ENCODE assay signal across 9 mouse cellular contexts in the genomic region with DNA sequence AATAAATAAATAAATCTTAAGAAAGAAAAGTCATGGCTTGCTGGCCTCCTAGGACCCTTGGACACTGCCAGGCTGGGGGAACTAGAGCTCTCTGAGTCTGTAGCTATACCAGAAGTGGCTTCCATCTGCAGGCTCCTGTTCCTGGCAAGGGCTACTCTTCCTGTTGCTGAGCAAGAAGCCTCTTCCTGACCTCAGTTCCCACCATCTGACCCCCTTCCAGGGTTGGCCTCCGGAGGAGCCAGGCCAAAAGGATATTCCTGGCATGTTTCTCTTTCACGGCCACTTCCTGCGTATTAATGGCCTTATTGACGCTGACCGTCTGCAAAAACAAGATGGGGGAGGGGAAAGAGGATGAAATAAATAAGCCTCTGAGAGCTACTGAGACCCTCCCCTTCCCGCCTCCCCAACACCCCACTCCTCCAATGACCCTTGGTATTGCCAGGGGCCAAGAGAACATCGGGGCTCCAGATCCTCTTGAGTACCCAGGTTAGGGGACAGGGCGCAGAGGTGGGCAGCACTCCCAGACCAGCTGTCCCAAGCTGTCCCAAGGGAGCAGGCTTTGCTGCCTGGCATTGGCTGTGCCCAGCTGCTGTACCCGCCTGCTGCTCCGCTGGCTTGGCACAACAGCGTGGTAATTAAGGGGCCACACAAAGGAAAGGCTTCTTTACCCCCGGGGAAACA.
DNase-seq lines count a peak whose midpoint lies in the region; ATAC-seq and TF ChIP-seq lines count a peak whose summit lies in the region.
"Had no signal": no experiment of that assay in that cellular context is flagged by ENCODE, and none has a peak within 500 bp of the region (broad histone marks: within the 10 kb centered on the region; RNA-seq: fewer than 3 reads in every experiment).

No protein-coding gene starts in this region.

- TF ChIP-seq EP300 in liver, embryonic 14.5 days (IDR thresholded peaks at IDR 0.05; ENCODE audit: low read depth): no peak

- no peak overlapping the region for H3K4me2 ChIP-seq in liver, embryonic 12.5 days
- H3K4me2 ChIP-seq in embryonic facial prominence, embryonic 12.5 days (replicated peaks): no peak overlapping the region
- H3K4me2 ChIP-seq in kidney, postnatal 0 days (ENCODE audit: low read length): peak overlapping the region; percentile 4; the same call in 1 of the 2 replicates
- no peak overlapping the region for H3K4me2 ChIP-seq in liver, embryonic 14.5 days (ENCODE audit: low read depth)

- ATAC-seq in liver, embryonic 12.5 days: no peak
- ATAC-seq in embryonic facial prominence, embryonic 12.5 days (ENCODE audit: insufficient number of reproducible peaks, insufficient read depth, low FRiP score, low TSS enrichment): no peak
- 0 out of 2 replicates have a peak, but pooled peaks have one; percentile 29 for ATAC-seq in kidney, postnatal 0 days (replicated peaks; ENCODE audit: low FRiP score, low read depth)
- ATAC-seq in liver, embryonic 14.5 days (ENCODE audit: insufficient read depth): peak; percentile 21; the same call in 1 of the 2 replicates

- no peaks in the 10 kb centered on the region for H3K27me3 ChIP-seq in liver, embryonic 12.5 days (replicated peaks)
- H3K27me3 ChIP-seq in embryonic facial prominence, embryonic 12.5 days: no peaks in the 10 kb centered on the region
- H3K27me3 ChIP-seq in kidney, postnatal 0 days (ENCODE audit: insufficient read depth, low read length): no peaks in the 10 kb centered on the region
- no peaks in the 10 kb centered on the region for H3K27me3 ChIP-seq in liver, embryonic 14.5 days (ENCODE audit: control insufficient read depth, insufficient read depth, low read length)
- H3K27me3 ChIP-seq in thymus, adult 2 months (ENCODE audit: control insufficient read depth, insufficient read depth, low read length): no peaks in the 10 kb centered on the region
- H3K27me3 ChIP-seq: CH12.LX had no signal

- H3K9ac ChIP-seq in liver, embryonic 12.5 days: no peak overlapping the region
- H3K9ac ChIP-seq in embryonic facial prominence, embryonic 12.5 days: no peak overlapping the region
- no peak overlapping the region for H3K9ac ChIP-seq in kidney, postnatal 0 days (ENCODE audit: low read depth, low read length)
- H3K9ac ChIP-seq in liver, embryonic 14.5 days (replicated peaks): no peak overlapping the region

- TF ChIP-seq POLR2A in thymus, adult 2 months (IDR thresholded peaks at IDR 0.05; ENCODE audit: control insufficient read depth, extremely low read depth, insufficient read depth, low read length, poor library complexity): no peak

- 0 out of 2 replicates have a peak, but pooled peaks cover 6% of the 10 kb centered on the region for H3K4me1 ChIP-seq in liver, embryonic 12.5 days
- H3K4me1 ChIP-seq in embryonic facial prominence, embryonic 12.5 days: no peaks in the 10 kb centered on the region; the same call in 1 of the 2 replicates
- peaks cover 4% of the 10 kb centered on the region; the same call in 1 of the 2 replicates for H3K4me1 ChIP-seq in kidney, postnatal 0 days (replicated peaks; ENCODE audit: insufficient read depth, low read length)
- H3K4me1 ChIP-seq in liver, embryonic 14.5 days (replicated peaks; ENCODE audit: control insufficient read depth in 2 of 2, insufficient read depth in 2 of 2, low read length in 1 of 2): 0 out of 4 replicates have a peak, but pooled peaks cover 0 to 1% of the 10 kb centered on the region in 2 experiments
- H3K4me1 ChIP-seq in thymus, adult 2 months (replicated peaks; ENCODE audit: control insufficient read depth, insufficient read depth, low read length): no peaks in the 10 kb centered on the region

- TF ChIP-seq CTCF in kidney, postnatal 0 days (IDR thresholded peaks at IDR 0.05; ENCODE audit: low read depth): no peak
- TF ChIP-seq CTCF in liver, embryonic 14.5 days (IDR thresholded peaks at IDR 0.05; ENCODE audit: low read depth): no peak
- no peak for TF ChIP-seq CTCF in thymus, adult 2 months (IDR thresholded peaks at IDR 0.05; ENCODE audit: borderline replicate concordance, control insufficient read depth, extremely low read depth, insufficient read depth, low read length, poor library complexity)

- WGBS in liver, embryonic 12.5 days (ENCODE audit: insufficient replicate concordance): 73% methylated on average over 12 of the region's 12 CpGs
- 57% methylated on average over 12 of the region's 12 CpGs for WGBS in embryonic facial prominence, embryonic 12.5 days
- 54% methylated on average over 12 of the region's 12 CpGs for WGBS in kidney, postnatal 0 days
- 57% methylated on average over 12 of the region's 12 CpGs for WGBS in liver, embryonic 14.5 days (ENCODE audit: insufficient replicate concordance)
- WGBS in thymus, adult 2 months: 75% methylated on average over 12 of the region's 12 CpGs

- H3K36me3 ChIP-seq in liver, embryonic 12.5 days: peaks cover 3% of the 10 kb centered on the region; the same call in 1 of the 2 replicates
- H3K36me3 ChIP-seq in embryonic facial prominence, embryonic 12.5 days: peaks cover 46% of the 10 kb centered on the region
- peaks cover 18% of the 10 kb centered on the region for H3K36me3 ChIP-seq in kidney, postnatal 0 days (ENCODE audit: insufficient read depth, low read length)
- no peaks in the 10 kb centered on the region for H3K36me3 ChIP-seq in liver, embryonic 14.5 days (replicated peaks; ENCODE audit: control insufficient read depth, insufficient read depth, low read depth)
- no peaks in the 10 kb centered on the region for H3K36me3 ChIP-seq in thymus, adult 2 months (ENCODE audit: control insufficient read depth, insufficient read depth, low read length)

- no peak overlapping the region for H3K27ac ChIP-seq in liver, embryonic 12.5 days
- H3K27ac ChIP-seq in embryonic facial prominence, embryonic 12.5 days: peak overlapping the region; percentile 8; the same call in 1 of the 2 replicates
- H3K27ac ChIP-seq in kidney, postnatal 0 days: peak overlapping the region; percentile 75
- no peak overlapping the region for H3K27ac ChIP-seq in liver, embryonic 14.5 days
- no peak overlapping the region for H3K27ac ChIP-seq in thymus, adult 2 months (ENCODE audit: control insufficient read depth, insufficient read depth, low read length)

- H3K9me3 ChIP-seq in liver, embryonic 12.5 days (replicated peaks): no peaks in the 10 kb centered on the region
- H3K9me3 ChIP-seq in embryonic facial prominence, embryonic 12.5 days: no peaks in the 10 kb centered on the region
- no peaks in the 10 kb centered on the region for H3K9me3 ChIP-seq in kidney, postnatal 0 days (replicated peaks; ENCODE audit: low read length)
- H3K9me3 ChIP-seq in liver, embryonic 14.5 days (ENCODE audit: control insufficient read depth, low read length): no peaks in the 10 kb centered on the region

- no peak overlapping the region for H3K4me3 ChIP-seq in liver, embryonic 12.5 days
- H3K4me3 ChIP-seq in embryonic facial prominence, embryonic 12.5 days: no peak overlapping the region
- no peak overlapping the region for H3K4me3 ChIP-seq in kidney, postnatal 0 days (replicated peaks; ENCODE audit: low read depth, low read length)
- H3K4me3 ChIP-seq in liver, embryonic 14.5 days (ENCODE audit: insufficient read depth in 1 of 2, low read depth in 2 of 2, low read length in 2 of 2): no peak overlapping the region
- no peak overlapping the region for H3K4me3 ChIP-seq in thymus, adult 2 months (ENCODE audit: control insufficient read depth, insufficient read depth, low read length)

- peak; percentile 10 for DNase-seq in liver
- peak; percentile 39 to 63 for DNase-seq in heart, adult 9 months (ENCODE audit: low spot score in 2 of 2)
- peak; percentile 72 for DNase-seq in kidney, postnatal 0 days (ENCODE audit: low spot score)
- DNase-seq in liver, embryonic 14.5 days (ENCODE audit: low read depth in 3 of 3, low spot score in 3 of 3): no peak
- DNase-seq in right cerebral cortex, postnatal 25 days: peak; percentile 37
- DNase-seq in thymus, adult 2 months: no peak

Comparison
In these comparisons a context has a peak if more than half of its experiments do, and no peak if none do; other contexts are left out.
1. DNase-seq: peak in liver (single experiment), heart, adult 9 months (2 of 2), kidney, postnatal 0 days (single experiment) and right cerebral cortex, postnatal 25 days (single experiment); none in liver, embryonic 14.5 days (0 of 3) and thymus, adult 2 months (single experiment).
2. ATAC-seq: peak in kidney, postnatal 0 days (single experiment) and liver, embryonic 14.5 days (single experiment); none in liver, embryonic 12.5 days (single experiment) and embryonic facial prominence, embryonic 12.5 days (single experiment).
3. H3K27ac ChIP-seq: peak in embryonic facial prominence, embryonic 12.5 days (single experiment) and kidney, postnatal 0 days (single experiment); none in liver, embryonic 12.5 days (single experiment), liver, embryonic 14.5 days (single experiment) and thymus, adult 2 months (single experiment).